Mouse (Mus musculus) midbrain, embryonic 13.5 days (tissue): ENCODE measurements at regions not wholly inside any gene's neighbourhood (a gene's known extent, or its start where the extent isn't known, plus 50 kb on each side); places are given as distances from the start of the nearest gene placed in this dataset.
A peak's percentile ranks its signal among the peaks of the same experiment; 100 is the strongest.

Experiments used
- ATAC-seq: fragments of 200-750 bp; cut with Nextera tagmentation; 2 replicates; pipeline ENCODE4 v1.8.0; 2017; ENCODE audit warnings: mild to moderate bottlenecking, moderate TSS enrichment, moderate library complexity
- H3K27ac ChIP-seq: fragments of 300-500 bp; sonication (generic); 2 replicates; pipeline ENCODE4 v1.5.1; 2015; ENCODE audit warnings: inconsistent platforms, mild to moderate bottlenecking, moderate library complexity
- H3K27me3 ChIP-seq: fragments of 300-500 bp; sonication (generic); 2 replicates; pipeline ENCODE4 v1.6.1; 2015; ENCODE audit warnings: mild to moderate bottlenecking, inconsistent platforms
- H3K36me3 ChIP-seq: fragments of 300-500 bp; sonication (generic); 2 replicates; pipeline ENCODE4 v1.6.1; 2015; ENCODE audit warnings: mild to moderate bottlenecking, inconsistent platforms
- H3K4me1 ChIP-seq: fragments of 300-500 bp; sonication (generic); replicated peaks from 2 replicates; pipeline ENCODE4 v1.6.1; 2015; ENCODE audit warnings: inconsistent platforms
- H3K4me2 ChIP-seq: fragments of 300-500 bp; sonication (generic); replicated peaks from 2 replicates; pipeline ENCODE4 v1.6.1; 2015; ENCODE audit warnings: moderate library complexity, mild to moderate bottlenecking, inconsistent platforms
- H3K4me3 ChIP-seq: fragments of 300-500 bp; sonication (generic); replicated peaks from 2 replicates; pipeline ENCODE4 v1.5.1; 2015; ENCODE audit warnings: mild to moderate bottlenecking, inconsistent platforms
- H3K9ac ChIP-seq: fragments of 300-500 bp; sonication (generic); replicated peaks from 2 replicates; pipeline ENCODE4 v1.6.1; 2015; ENCODE audit warnings: mild to moderate bottlenecking, inconsistent platforms
- H3K9me3 ChIP-seq: fragments of 300-500 bp; sonication (generic); 2 replicates; pipeline ENCODE4 v1.6.1; 2016; ENCODE audit warnings: mild to moderate bottlenecking, inconsistent platforms
- WGBS: fragments of 180-500 bp; shearing (Covaris S2); methylation state at CpG from one replicate; pipeline ENCODE4 v1.1.7; 2015; 5-methylcytosine and 5-hydroxymethylcytosine counted together

- ATAC-seq = no peak
- no peaks in the 10 kb centered on the region for H3K36me3 ChIP-seq
- peaks cover 13% of the 10 kb centered on the region for H3K4me1 ChIP-seq
- no peak overlapping the region for H3K4me2 ChIP-seq
- H3K27me3 ChIP-seq = no peaks in the 10 kb centered on the region
- WGBS = 67% methylated on average over 4 of the region's 4 CpGs
- H3K27ac ChIP-seq = no peak overlapping the region
- no peak overlapping the region for H3K4me3 ChIP-seq
- H3K9ac ChIP-seq = no peak overlapping the region
- H3K9me3 ChIP-seq = no peaks in the 10 kb centered on the region
These were observed 325.8 kb upstream of the Mki67 start for GRCm38 (mm10) chr7:136041921-136042320.

DNA sequence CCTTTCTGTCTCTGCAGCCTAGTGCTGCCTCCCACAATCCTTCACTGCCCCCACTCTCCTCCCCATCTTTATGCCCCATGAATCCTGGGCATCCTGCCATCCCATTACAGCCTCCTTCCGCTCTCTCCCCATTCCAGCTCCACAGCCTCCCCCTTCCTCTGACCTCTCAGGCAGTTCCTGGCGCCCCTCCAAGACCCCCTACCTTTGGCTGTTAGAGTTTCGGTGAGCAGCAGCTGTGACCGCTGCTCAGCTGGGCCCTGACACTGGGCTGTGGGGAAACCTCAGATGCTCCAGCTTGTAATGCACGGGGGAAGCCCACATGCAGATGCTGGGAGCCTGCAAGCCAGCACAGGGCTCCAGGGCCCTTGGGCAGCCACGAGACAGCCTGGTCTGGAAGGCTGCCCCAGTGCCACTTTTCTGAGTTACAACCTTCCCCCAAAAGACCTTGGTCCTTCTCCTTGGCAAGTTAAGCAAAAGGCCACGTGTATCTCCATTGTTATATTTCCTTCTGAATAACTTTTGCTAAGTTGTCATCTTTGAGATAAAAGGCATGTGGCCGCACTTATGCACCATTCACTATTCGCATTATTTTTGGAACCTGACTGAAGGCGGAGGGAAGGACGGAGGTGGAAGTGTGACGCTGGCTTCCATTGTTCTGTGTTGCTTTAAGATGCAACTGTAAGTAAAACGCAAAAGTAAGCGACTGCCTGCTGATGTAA, 330.6 kb upstream of the Mki67 start:
- Histone ChIP-seq H3K27me3 (no peaks in the 10 kb centered on the region), H3K36me3 (no peaks in the 10 kb centered on the region), H3K9ac (no peak overlapping the region), H3K9me3 (no peaks in the 10 kb centered on the region), H3K4me3 (no peak overlapping the region), H3K27ac (peak overlapping the region; percentile 83), H3K4me2 (peak overlapping the region; percentile 12), H3K4me1 (peaks cover 45% of the 10 kb centered on the region)
- ATAC-seq = peak; percentile 93
- WGBS = 18% methylated on average over 14 of the region's 14 CpGs

DNA sequence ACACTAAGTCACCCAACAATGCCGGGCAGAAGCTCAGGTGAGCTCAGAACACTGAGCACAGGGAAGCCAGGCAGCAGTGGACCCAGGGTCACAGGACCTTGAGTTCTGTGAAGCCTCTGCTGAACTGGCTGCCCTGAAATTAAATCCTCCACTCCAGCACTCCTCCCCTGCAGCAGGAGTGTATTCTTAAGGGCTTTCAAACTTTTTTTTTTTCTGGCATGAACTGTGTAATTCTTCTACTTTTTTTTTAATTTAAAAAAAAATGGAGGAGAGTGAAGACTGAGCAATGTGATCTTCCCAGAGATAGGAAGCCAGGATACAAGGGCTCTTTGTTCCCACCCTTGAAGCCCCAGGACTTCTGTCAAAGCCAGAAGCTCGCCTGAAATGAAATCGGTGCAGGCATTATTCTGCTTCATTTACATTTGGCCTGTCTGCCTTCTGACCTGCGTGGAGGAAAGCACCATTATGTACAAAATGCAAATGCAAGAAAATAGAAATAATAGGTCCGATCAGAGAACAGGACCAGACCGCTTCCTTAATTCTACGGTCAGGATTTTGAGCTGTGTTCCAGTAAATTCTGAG, 331.3 kb upstream of the Mki67 start:
- Histone ChIP-seq H3K27ac (peak overlapping the region; percentile 83), H3K4me2 (peak overlapping the region; percentile 12; the same call in 1 of the 2 replicates), H3K27me3 (no peaks in the 10 kb centered on the region), H3K4me1 (peaks cover 45% of the 10 kb centered on the region), H3K4me3 (no peak overlapping the region), H3K36me3 (no peaks in the 10 kb centered on the region), H3K9ac (no peak overlapping the region), H3K9me3 (no peaks in the 10 kb centered on the region)
- 3% methylated on average over 7 of the region's 7 CpGs for WGBS
- ATAC-seq = peak; percentile 49

- Histone ChIP-seq H3K27me3 (no peaks in the 10 kb centered on the region), H3K4me2 (no peak overlapping the region), H3K4me1 (peaks cover 45% of the 10 kb centered on the region), H3K27ac (no peak overlapping the region; the same call in 1 of the 2 replicates), H3K4me3 (no peak overlapping the region), H3K36me3 (no peaks in the 10 kb centered on the region), H3K9ac (no peak overlapping the region), H3K9me3 (no peaks in the 10 kb centered on the region)
- WGBS = 31% methylated on average over 8 of the region's 8 CpGs
- no peak for ATAC-seq
These were observed 332.9 kb upstream of the Mki67 start for GRCm38 (mm10) chr7:136048925-136049586.

- no peaks in the 10 kb centered on the region for H3K36me3 ChIP-seq
- 54% methylated on average over 4 of the region's 4 CpGs for WGBS
- no peak overlapping the region for H3K27ac ChIP-seq
- no peak overlapping the region for H3K4me2 ChIP-seq
- H3K4me3 ChIP-seq = no peak overlapping the region
- no peak for ATAC-seq
- peaks cover 45% of the 10 kb centered on the region for H3K4me1 ChIP-seq
- no peaks in the 10 kb centered on the region for H3K9me3 ChIP-seq
- no peak overlapping the region for H3K9ac ChIP-seq
- no peaks in the 10 kb centered on the region for H3K27me3 ChIP-seq
These were observed 333.4 kb upstream of the Mki67 start for GRCm38 (mm10) chr7:136049587-136049930.

GRCm38 (mm10) chr7:136050116-136050515, 334.0 kb upstream of the Mki67 start:
- Histone ChIP-seq H3K27me3 (no peaks in the 10 kb centered on the region), H3K4me2 (no peak overlapping the region), H3K9ac (no peak overlapping the region), H3K9me3 (no peaks in the 10 kb centered on the region), H3K4me3 (no peak overlapping the region), H3K36me3 (no peaks in the 10 kb centered on the region), H3K27ac (no peak overlapping the region), H3K4me1 (peaks cover 45% of the 10 kb centered on the region)
- ATAC-seq = no peak
- WGBS = 69% methylated on average over 3 of the region's 3 CpGs

GRCm38 (mm10) chr7:136056876-136057484, 340.8 kb upstream of the Mki67 start:
- Histone ChIP-seq H3K4me2 (no peak overlapping the region), H3K27ac (no peak overlapping the region), H3K9me3 (no peaks in the 10 kb centered on the region), H3K9ac (no peak overlapping the region), H3K27me3 (no peaks in the 10 kb centered on the region; the same call in 1 of the 2 replicates), H3K36me3 (no peaks in the 10 kb centered on the region), H3K4me3 (no peak overlapping the region), H3K4me1 (peaks cover 30% of the 10 kb centered on the region)
- WGBS = 75% methylated on average over 16 of the region's 16 CpGs
- ATAC-seq = no peak

DNA sequence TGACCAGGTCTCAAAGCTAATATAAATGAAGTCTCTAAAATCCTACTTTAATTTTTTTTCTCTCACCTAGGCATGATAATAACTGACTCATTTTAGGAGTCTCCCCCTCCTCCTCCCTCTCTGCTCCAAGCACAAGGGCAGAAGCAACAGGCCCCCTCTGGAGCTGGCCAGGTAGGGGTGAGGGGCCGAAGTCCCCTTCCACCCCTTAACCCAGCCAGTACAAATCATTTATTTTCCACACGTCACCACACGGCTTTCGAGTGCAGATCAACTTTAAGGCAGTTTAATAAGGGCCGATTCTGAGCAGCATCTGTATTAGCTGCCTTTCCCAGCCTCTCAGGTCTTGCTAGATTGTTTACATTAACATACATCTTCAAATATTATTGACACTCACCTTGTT, 342.2 kb upstream of the Mki67 start:
- no peaks in the 10 kb centered on the region; the same call in 1 of the 2 replicates for H3K27me3 ChIP-seq
- H3K9ac ChIP-seq = no peak overlapping the region
- no peaks in the 10 kb centered on the region for H3K9me3 ChIP-seq
- H3K4me1 ChIP-seq = peaks cover 37% of the 10 kb centered on the region
- no peak for ATAC-seq
- H3K27ac ChIP-seq = no peak overlapping the region
- no peak overlapping the region for H3K4me3 ChIP-seq
- no peak overlapping the region for H3K4me2 ChIP-seq
- no peaks in the 10 kb centered on the region for H3K36me3 ChIP-seq
- 74% methylated on average over 5 of the region's 5 CpGs for WGBS

DNA sequence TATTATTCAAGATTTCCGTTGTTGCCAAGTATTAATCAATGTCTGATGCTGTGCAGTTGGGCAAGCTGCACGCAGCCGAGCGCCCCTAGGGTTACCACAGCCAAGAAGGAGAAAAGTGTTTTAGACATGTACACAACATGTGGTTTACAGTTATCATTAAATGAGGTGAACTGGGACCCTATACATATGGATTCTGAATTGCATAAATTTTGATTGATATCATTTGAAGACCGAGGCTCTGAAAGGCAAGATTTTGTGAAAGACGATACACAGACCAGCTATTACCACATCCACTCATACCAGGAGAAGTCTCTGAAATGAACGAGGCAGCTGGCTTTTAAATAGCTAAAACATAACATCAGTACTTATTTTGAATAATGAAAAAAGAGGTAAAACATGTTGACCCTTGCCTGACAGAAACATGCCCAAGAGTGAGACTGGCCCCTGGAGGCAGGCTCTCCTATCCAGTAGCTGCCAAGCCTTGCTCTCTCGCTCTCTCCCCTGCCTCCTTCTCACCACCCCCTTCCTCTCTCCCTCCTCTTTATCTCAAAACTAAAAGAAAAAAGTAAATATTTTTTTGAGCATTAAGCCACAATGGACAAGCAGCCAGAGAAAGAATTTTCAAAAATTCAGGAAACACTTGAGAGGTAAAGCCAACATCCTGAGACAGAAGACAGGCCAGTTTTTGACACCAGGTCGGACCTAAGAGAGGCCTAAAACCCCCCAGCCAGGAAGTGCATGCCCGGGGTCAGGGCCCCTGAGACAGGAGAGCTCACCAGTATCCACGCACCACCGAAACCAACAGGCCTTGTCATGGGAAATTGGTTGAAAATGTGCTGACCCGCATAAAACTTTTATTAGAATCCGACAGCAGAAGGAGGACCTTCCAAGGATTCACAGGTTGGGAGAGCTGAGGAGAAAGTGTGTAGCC, 342.9 kb upstream of the Mki67 start:
- no peak overlapping the region for H3K9ac ChIP-seq

GRCm38 (mm10) chr7:136059896-136060295, 343.7 kb upstream of the Mki67 start:
- whole genome bisulfite sequencing = 28% methylated on average over 11 of the region's 11 CpGs
- Histone ChIP-seq H3K9me3 (no peaks in the 10 kb centered on the region), H3K36me3 (no peaks in the 10 kb centered on the region), H3K4me3 (no peak overlapping the region), H3K9ac (no peak overlapping the region), H3K4me2 (peak overlapping the region; percentile 63; the same call in 1 of the 2 replicates), H3K27me3 (no peaks in the 10 kb centered on the region; the same call in 1 of the 2 replicates), H3K27ac (0 out of 2 replicates have a peak overlapping the region, but pooled peaks have one; percentile 22), H3K4me1 (peaks cover 39% of the 10 kb centered on the region)
- no peak for ATAC-seq

More for the DNA sequence above, 342.9 kb upstream of the Mki67 start:
- 68% methylated on average over 14 of the region's 14 CpGs for WGBS
- Histone ChIP-seq H3K27me3 (no peaks in the 10 kb centered on the region; the same call in 1 of the 2 replicates), H3K4me3 (no peak overlapping the region), H3K4me2 (no peak overlapping the region), H3K4me1 (peaks cover 37% of the 10 kb centered on the region), H3K27ac (0 out of 2 replicates have a peak overlapping the region, but pooled peaks have one; percentile 22), H3K9me3 (no peaks in the 10 kb centered on the region), H3K36me3 (no peaks in the 10 kb centered on the region)
- ATAC-seq = no peak

- H3K9ac ChIP-seq = peak overlapping the region; percentile 59
- 9% methylated on average over 29 of the region's 29 CpGs for WGBS
- no peaks in the 10 kb centered on the region for H3K36me3 ChIP-seq
- peak; percentile 67; the same call in 1 of the 2 replicates for ATAC-seq
- peak overlapping the region; percentile 81 for H3K27ac ChIP-seq
- peaks cover 40% of the 10 kb centered on the region for H3K4me1 ChIP-seq
- peak overlapping the region; percentile 63 for H3K4me2 ChIP-seq
- H3K9me3 ChIP-seq = no peaks in the 10 kb centered on the region
- peak overlapping the region; percentile 31 for H3K4me3 ChIP-seq
- H3K27me3 ChIP-seq = no peaks in the 10 kb centered on the region; the same call in 1 of the 2 replicates
These were observed 344.3 kb upstream of the Mki67 start for GRCm38 (mm10) chr7:136060339-136061073.
